Mouse (Mus musculus) hindbrain, embryonic 11.5 days (tissue): ENCODE results near the gene Cx3cl1. TPM values are rescaled to one million over a fixed set of nuclear protein-coding genes. Genes with fewer than 3 reads are reported as not detected.

Experiments
- ATAC-seq: fragments of 200-750 bp; cut with Nextera tagmentation; 2 replicates; pipeline ENCODE4 v1.8.0; 2017; ENCODE audit warnings: mild to moderate bottlenecking, moderate TSS enrichment, moderate library complexity; ENCODE audit not compliant: low FRiP score
- DNase-seq: peaks from one replicate; pipeline ENCODE4 v3.0.0-alpha.2; 2015; ENCODE audit warnings: low spot score
- H3K27ac ChIP-seq: fragments of 300-500 bp; sonication (generic); 2 replicates; pipeline ENCODE4 v1.5.1; 2014; ENCODE audit warnings: mild to moderate bottlenecking, low read depth, low read length
- H3K27me3 ChIP-seq: fragments of 300-500 bp; sonication (generic); 2 replicates; pipeline ENCODE4 v1.6.1; 2014; ENCODE audit warnings: mild to moderate bottlenecking, low read length, moderate library complexity, mixed read lengths; ENCODE audit not compliant: control insufficient read depth, insufficient read depth
- H3K36me3 ChIP-seq: fragments of 300-500 bp; sonication (generic); 2 replicates; pipeline ENCODE4 v1.6.1; 2014; ENCODE audit warnings: mild to moderate bottlenecking, low read length, moderate library complexity, mixed read lengths; ENCODE audit not compliant: control insufficient read depth, insufficient read depth
- H3K4me1 ChIP-seq: fragments of 300-500 bp; sonication (generic); replicated peaks from 2 replicates; pipeline ENCODE4 v1.6.1; 2014; ENCODE audit warnings: low read length, mixed read lengths; ENCODE audit not compliant: control insufficient read depth, insufficient read depth
- H3K4me2 ChIP-seq: fragments of 300-500 bp; sonication (generic); replicated peaks from 2 replicates; pipeline ENCODE4 v1.6.1; 2014; ENCODE audit warnings: mild to moderate bottlenecking, low read depth, low read length
- H3K4me3 ChIP-seq: fragments of 300-500 bp; sonication (generic); 2 replicates; pipeline ENCODE4 v1.5.1; 2014; ENCODE audit warnings: low read depth, low read length
- H3K9ac ChIP-seq: fragments of 300-500 bp; sonication (generic); 2 replicates; pipeline ENCODE4 v1.6.1; 2014; ENCODE audit warnings: low read depth, low read length
- H3K9me3 ChIP-seq: fragments of 300-500 bp; sonication (generic); 2 replicates; pipeline ENCODE4 v1.6.1; 2016; ENCODE audit warnings: low read length; ENCODE audit not compliant: control insufficient read depth
- WGBS: fragments of 180-500 bp; shearing (Covaris S2); extraction: QIAGEN DNeasy Blood & Tissue Kit; methylation state at CpG from one replicate; pipeline ENCODE4 v1.1.7; 2014; 5-methylcytosine and 5-hydroxymethylcytosine counted together
- polyA plus RNA-seq: library from polyadenylated mRNA; unstranded; fragments of >200 nt; fragmentation: Nextera tagmentation; extraction: Ambion mirVana; gene quantifications from 2 replicates; pipeline ENCODE4 v1.2.1, GENCODE M21; 2014

Gene Cx3cl1
- 9.9 and 10.9 TPM in 2 replicates for polyA plus RNA-seq

GRCm38 (mm10) chr8:94771941-94772670 is at the start of gene Cx3cl1:
TSS of gene Cx3cl1 (plus strand) at chr8:94772009.
- Histone ChIP-seq H3K36me3 (no peaks in the 10 kb centered on the region), H3K27me3 (peaks cover 15% of the 10 kb centered on the region), H3K9ac (peak within 1 kb of the TSS; percentile 49), H3K9me3 (no peaks in the 10 kb centered on the region), H3K4me2 (peak within 1 kb of the TSS; percentile 77), H3K27ac (no peak within 1 kb of the TSS), H3K4me3 (peak within 1 kb of the TSS; percentile 43), H3K4me1 (peaks cover 16% of the 10 kb centered on the region)
- ATAC-seq (peak; percentile 90), DNase-seq (peak; percentile 84)
- under 1% methylated on average over 38 of the region's 38 CpGs for WGBS

GRCm38 (mm10) chr8:94725998-94726397 is 45.8 kb upstream of the Cx3cl1 start:
- Histone ChIP-seq H3K27ac (no peak overlapping the region), H3K27me3 (no peaks in the 10 kb centered on the region), H3K36me3 (no peaks in the 10 kb centered on the region), H3K9me3 (no peaks in the 10 kb centered on the region), H3K4me3 (no peak overlapping the region), H3K9ac (no peak overlapping the region), H3K4me2 (no peak overlapping the region), H3K4me1 (no peaks in the 10 kb centered on the region)
- ATAC-seq (no peak), DNase-seq (no peak)
- WGBS, result 86% methylated on average over 5 of the region's 5 CpGs

- Histone ChIP-seq H3K9ac (no peak overlapping the region), H3K27ac (no peak overlapping the region), H3K4me2 (no peak overlapping the region), H3K4me1 (no peaks in the 10 kb centered on the region), H3K4me3 (no peak overlapping the region), H3K36me3 (no peaks in the 10 kb centered on the region), H3K9me3 (no peaks in the 10 kb centered on the region), H3K27me3 (no peaks in the 10 kb centered on the region)
- WGBS, result 66% methylated on average over 4 of the region's 4 CpGs
- ATAC-seq (no peak), DNase-seq (no peak)
These were observed 42.5 kb upstream of the Cx3cl1 start for GRCm38 (mm10) chr8:94729301-94729700.

- no peak overlapping the region for H3K27ac ChIP-seq
- no peaks in the 10 kb centered on the region for H3K36me3 ChIP-seq
- H3K27me3 ChIP-seq, result no peaks in the 10 kb centered on the region
- no peak for ATAC-seq
- H3K9ac ChIP-seq, result no peak overlapping the region
- no peak overlapping the region for H3K4me3 ChIP-seq
- H3K9me3 ChIP-seq, result no peaks in the 10 kb centered on the region
- no peak overlapping the region for H3K4me2 ChIP-seq
- 72% methylated on average over 5 of the region's 5 CpGs for WGBS
- no peak for DNase-seq
- no peaks in the 10 kb centered on the region for H3K4me1 ChIP-seq
These were observed 37.9 kb upstream of the Cx3cl1 start for GRCm38 (mm10) chr8:94733821-94734465.

DNA sequence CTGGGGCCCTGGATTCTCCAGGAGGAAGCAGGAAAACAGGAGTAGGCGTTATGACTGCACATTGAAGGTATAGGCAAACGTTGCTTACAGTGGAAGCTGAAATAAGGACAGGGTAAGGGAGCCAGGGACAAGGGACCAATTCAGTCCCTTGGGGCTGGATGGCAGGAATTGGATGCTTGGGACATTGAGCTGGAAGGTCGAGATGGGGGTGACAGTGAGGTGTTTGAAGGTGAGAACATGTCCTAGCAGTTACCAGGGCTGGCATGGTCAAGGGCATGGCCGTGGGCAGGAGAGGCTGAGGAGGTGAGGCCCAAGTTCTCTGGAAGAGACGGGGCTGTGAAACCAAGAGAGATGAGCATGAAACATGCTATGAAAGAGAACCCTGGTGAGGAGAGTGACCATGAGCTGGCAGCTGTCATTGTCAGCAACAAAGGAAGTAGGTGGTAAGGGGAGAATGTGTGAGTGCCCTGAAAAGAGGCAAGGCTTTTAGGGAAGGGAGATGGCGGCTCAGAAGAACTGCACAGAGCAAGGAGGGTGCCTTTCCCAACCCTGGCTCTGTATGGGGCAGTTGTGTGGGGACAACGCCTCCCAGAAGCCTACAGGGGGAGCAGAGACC is 37.0 kb upstream of the Cx3cl1 start:
- no peaks in the 10 kb centered on the region for H3K36me3 ChIP-seq
- WGBS, result 75% methylated on average over 7 of the region's 7 CpGs
- no peak overlapping the region for H3K9ac ChIP-seq
- no peaks in the 10 kb centered on the region for H3K9me3 ChIP-seq
- ATAC-seq, result no peak
- H3K27ac ChIP-seq, result no peak overlapping the region
- no peak for DNase-seq
- no peak overlapping the region for H3K4me2 ChIP-seq
- no peak overlapping the region for H3K4me3 ChIP-seq
- H3K4me1 ChIP-seq, result no peaks in the 10 kb centered on the region
- H3K27me3 ChIP-seq, result no peaks in the 10 kb centered on the region

DNA sequence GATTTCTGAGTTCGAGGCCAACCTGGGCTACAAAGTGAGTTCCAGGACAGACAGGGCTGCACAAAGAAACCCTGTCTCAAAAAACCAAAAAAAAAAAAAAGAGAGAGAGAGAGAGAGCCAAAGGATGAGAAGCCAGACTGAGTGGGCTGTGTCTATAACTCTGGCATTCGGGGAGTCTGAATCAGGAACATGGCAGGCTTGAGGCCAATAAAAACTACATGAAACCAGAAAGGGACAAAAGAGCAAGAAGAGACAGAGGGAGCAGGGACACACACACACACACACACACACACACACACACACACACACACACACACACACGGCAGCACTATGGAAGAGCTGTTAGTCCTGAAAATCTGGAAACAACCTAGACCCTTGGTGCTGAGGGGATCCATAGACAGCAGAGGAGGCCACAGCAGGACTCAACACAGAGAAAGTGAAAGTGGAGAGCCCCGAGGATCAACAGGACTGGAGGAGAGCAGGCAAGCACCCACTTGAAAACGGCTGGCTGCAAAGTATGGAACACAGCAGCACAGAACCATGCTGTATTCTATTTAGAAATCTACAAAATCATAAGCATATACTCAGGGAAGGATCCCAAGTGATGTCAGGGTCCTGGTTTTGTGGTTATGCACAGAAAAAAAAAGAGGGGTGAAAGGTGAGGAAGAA is 36.2 kb upstream of the Cx3cl1 start:
- Histone ChIP-seq H3K27me3 (no peaks in the 10 kb centered on the region), H3K4me2 (no peak overlapping the region), H3K27ac (no peak overlapping the region), H3K4me3 (no peak overlapping the region), H3K9ac (no peak overlapping the region), H3K4me1 (no peaks in the 10 kb centered on the region), H3K36me3 (no peaks in the 10 kb centered on the region), H3K9me3 (no peaks in the 10 kb centered on the region)
- DNase-seq (no peak), ATAC-seq (no peak)
- 75% methylated on average over 5 of the region's 5 CpGs for WGBS

- Histone ChIP-seq H3K9me3 (no peaks in the 10 kb centered on the region), H3K9ac (no peak overlapping the region), H3K4me3 (no peak overlapping the region), H3K27ac (no peak overlapping the region), H3K36me3 (no peaks in the 10 kb centered on the region), H3K4me1 (no peaks in the 10 kb centered on the region), H3K4me2 (no peak overlapping the region), H3K27me3 (no peaks in the 10 kb centered on the region)
- ATAC-seq, result no peak
- DNase-seq, result no peak
- WGBS, result 85% methylated on average over 6 of the region's 6 CpGs
These were observed 32.0 kb upstream of the Cx3cl1 start for GRCm38 (mm10) chr8:94739829-94740228.

GRCm38 (mm10) chr8:94740591-94740990 is 31.2 kb upstream of the Cx3cl1 start:
- Histone ChIP-seq H3K4me1 (no peaks in the 10 kb centered on the region), H3K4me2 (no peak overlapping the region), H3K4me3 (no peak overlapping the region), H3K9ac (no peak overlapping the region), H3K36me3 (no peaks in the 10 kb centered on the region), H3K9me3 (no peaks in the 10 kb centered on the region), H3K27me3 (no peaks in the 10 kb centered on the region), H3K27ac (no peak overlapping the region)
- ATAC-seq (no peak), DNase-seq (no peak)
- WGBS, result 93% methylated on average over 3 of the region's 3 CpGs
